Mouse (Mus musculus) cerebellum, adult 18-20 months (tissue): ENCODE measurements at regions not wholly inside any gene's neighbourhood (a gene's known extent, or its start where the extent isn't known, plus 50 kb on each side); places are given as distances from the start of the nearest gene placed in this dataset.
"Not testable (repeated sequence)": the region's sequence is repeated elsewhere in the genome, so short reads cannot be mapped to it uniquely, and the experiment has no call there.

Experiments
- DNase-seq, 2 experiments: peaks; one replicate each; pipeline ENCODE4 v3.0.0; 2021

DNA sequence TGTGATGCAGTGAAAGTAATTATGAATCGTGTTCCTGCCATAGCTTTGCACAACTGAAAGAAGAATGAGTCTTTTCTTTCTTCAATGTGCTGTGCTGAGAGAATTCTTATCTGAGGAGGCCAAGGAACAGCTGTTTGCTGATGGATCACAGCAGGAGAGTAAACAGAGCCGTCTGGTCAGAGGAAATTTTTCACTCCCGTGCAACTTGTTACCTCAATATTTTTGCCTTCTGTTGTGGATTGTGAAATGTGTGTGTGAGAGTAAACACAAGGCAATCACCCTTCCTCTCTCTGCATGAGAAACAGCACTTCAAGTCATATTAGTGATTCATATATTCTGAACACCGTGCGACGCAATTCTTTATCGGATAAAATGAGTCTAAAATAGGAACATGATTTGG is 171.9 kb downstream of the Epm2a start:
- peak in 1 of 2 experiments; percentile 8 for DNase-seq

DNA sequence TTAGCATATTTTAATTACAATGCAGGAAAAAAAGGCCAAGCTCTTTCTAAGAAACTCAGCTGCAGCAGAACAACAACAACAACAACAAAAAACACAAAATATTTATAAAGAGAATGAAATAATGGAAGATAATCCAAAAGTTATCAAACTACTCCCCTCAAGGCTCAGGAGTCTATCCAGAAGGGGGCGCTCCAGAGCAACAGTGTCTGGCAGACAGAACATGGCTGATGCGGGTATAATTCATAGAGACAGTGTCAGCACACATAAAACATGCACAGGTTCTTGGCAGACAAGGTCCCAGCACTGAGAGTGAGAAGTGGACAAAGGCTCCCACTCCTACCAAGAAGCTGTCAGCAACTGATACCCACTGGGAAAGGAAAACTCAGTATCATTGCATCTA is 173.9 kb downstream of the Epm2a start:
- DNase-seq, result no peak

- no peak for DNase-seq
Observed at GRCm38 (mm10) chr10:11531343-11531742, 188.1 kb downstream of the Epm2a start.

GRCm38 (mm10) chr10:11555376-11555775 is 212.2 kb downstream of the Epm2a start:
- not testable (repeated sequence) for DNase-seq

- DNase-seq, result no peak
Observed at GRCm38 (mm10) chr10:11570523-11571055, 227.4 kb downstream of the Epm2a start.

GRCm38 (mm10) chr10:11608451-11608850 is 265.2 kb downstream of the Epm2a start:
- no peak for DNase-seq

- not testable (repeated sequence) for DNase-seq
Observed at GRCm38 (mm10) chr10:11609092-11609491, 265.9 kb downstream of the Epm2a start.

GRCm38 (mm10) chr10:11648151-11648550 is 304.9 kb downstream of the Epm2a start:
- DNase-seq, result no peak

DNA sequence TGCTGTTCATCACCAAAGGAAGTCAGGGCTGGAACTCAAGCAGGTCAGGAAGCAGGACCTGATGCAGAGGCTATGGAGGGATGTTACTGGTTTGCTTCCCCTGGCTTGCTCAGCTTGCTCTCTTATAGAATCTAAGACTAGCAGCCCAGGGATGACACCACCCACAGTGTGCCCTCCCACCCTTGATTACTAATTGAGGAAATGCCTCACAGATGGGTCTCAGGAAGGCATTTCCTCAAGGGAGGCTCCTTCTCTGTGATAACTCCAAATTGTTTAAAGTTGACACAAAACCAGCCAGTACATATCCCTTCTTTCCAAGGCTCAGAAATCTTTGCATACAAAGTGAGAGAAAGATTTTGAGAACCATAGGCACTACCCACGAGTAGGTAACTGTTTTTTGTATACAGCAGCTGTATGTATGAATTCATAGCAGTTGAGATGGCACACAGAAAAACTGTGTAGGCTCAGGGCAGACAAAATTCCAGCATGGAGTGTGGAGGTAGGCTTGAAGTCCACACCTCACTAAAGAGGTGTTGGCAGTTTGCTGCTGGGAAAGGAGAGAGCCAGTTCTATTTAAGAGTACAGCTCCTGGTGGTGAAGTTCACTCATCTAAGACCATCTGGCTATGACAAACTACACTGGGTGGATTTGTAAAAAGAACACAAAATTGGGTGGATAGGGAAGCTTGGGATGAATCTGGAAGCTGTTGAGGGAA is 317.0 kb downstream of the Epm2a start:
- no peak for DNase-seq

DNA sequence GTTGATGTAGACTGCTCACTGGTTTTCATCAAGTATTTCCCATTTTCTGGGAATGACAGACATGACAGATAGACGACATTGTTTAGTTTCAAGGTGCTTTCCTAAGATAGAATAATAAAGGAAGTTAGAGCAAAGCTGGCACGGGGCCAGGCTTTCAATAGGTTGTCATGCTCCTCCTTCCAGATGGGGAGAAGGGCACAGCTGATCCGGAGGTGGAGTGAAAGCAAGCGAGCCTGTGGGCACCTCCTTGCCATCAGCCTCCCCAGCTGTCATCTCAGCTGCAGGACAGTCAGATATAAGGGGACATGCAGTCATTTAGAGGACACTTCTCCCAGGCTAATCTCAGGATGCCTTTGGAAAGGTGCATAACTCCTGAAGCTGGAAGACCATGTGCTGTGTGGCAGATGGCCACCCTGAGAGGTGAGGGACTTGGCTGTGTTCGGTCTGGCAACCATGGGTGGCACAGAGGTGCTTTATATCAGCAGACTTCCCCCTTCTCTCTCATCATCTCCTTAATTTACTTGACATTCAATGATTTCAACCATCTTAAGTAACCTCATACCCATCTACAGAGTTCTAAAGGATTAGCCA is 318.6 kb downstream of the Epm2a start:
- DNase-seq, result peak in 1 of 2 experiments; percentile 4

DNA sequence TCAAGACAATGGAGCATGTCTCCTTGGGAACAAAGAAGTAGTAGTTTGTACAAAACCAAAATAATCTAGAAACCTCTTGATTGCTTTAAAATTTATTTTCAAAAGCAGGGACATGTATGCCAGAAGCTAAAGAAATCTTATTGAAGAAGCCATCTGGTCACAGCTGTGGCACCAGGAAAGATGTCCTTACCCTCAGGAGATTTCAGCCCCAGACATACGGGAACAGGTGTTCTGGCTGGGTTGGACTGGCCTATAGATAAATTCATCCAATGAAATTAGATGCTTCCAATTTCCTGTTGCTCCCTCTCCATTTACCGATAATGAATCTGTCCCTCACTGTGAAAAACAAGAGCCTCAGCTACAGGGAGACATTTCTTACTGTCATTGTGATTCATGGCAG is 366.5 kb downstream of the Epm2a start:
- no peak for DNase-seq

GRCm38 (mm10) chr10:11724775-11725174 is 381.6 kb downstream of the Epm2a start:
- no peak for DNase-seq

DNA sequence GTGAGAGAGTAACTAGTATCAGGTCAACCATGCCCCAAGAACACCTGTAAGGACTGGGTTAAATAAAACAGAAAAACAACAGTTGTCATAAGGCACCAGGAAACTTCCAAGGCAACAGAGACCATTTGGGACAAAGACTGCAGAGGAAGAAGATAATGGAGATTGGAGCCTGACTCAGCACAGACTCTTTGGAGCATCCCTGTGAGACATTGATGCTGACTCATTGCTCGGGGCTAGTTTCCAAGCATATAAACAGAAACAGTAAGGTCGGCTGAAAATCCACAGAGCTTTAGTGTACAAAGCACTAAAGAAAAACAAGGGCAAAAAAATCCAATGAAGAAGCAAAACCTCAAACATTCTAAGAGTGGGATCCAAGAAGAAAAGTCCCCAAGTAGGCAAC is 386.3 kb downstream of the Epm2a start:
- DNase-seq, result no peak

DNA sequence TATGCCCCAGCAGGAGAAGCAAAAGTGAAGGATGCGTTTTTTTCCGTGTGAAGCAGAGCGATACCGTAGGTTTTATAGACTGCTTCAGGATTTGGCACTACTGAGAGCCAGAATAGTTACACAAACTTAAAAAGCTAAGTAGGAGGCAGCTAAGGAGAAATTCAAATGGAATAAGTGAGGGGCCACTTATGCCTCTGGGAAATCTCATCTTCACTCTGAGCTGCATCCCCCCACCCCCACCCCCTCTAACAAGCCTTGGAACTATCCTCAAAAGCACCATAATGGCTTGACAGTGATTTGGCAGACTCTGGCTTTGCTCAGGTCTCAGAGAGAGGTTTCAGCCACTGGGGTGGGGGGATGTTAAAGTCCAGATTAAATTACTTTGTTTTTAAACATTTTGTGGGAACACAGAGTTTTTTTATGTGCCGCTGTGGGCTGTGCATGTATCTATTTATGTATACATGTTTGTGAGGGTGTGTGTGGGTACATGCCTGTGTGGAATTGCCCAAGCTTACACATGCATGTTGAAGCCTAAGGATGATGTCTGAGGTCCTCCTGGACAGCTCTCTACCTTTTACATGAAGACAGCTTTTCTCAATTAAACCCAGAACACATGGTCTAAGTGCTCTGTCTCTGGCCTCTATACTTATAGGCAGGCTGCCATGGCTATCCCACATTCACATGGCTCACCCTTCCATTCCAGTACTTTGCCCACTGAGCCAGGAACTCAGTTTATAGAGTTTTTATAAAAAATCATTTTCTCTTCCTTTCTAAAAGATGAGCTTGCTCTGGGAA is 396.6 kb downstream of the Epm2a start:
- DNase-seq, result no peak

GRCm38 (mm10) chr10:11745587-11745986 is 402.4 kb downstream of the Epm2a start:
- DNase-seq, result no peak

- no peak for DNase-seq
Observed at GRCm38 (mm10) chr10:11746959-11747358, 403.8 kb downstream of the Epm2a start.

DNA sequence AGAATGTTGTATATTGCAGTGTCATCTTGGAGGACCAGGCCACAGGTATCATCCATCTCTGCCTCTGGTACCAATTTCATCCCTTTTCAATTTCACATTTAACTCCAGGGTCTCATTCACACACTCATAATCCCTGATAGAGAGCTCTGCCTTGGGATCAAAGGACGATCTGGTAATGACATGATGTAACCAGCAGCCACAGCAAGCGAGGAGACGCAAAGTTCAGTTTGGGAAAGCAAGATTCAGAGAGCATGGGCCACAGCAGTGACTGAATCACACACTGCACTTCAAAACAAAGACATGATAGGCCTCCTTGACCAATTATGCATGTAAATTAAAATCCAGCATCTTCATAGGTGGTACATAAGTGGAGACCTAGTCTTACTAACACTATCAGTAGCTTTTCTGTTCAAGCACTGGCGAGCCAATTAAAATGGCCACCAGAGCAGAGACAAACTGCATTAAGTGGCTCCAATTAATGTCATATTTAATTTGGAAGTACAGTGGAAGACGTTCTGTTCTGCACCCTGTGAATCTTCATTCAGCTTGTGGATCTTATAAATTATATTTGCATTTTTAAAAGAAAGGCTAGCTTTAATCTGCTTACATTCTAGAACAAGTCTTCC is 412.0 kb downstream of the Epm2a start:
- DNase-seq, result no peak

DNA sequence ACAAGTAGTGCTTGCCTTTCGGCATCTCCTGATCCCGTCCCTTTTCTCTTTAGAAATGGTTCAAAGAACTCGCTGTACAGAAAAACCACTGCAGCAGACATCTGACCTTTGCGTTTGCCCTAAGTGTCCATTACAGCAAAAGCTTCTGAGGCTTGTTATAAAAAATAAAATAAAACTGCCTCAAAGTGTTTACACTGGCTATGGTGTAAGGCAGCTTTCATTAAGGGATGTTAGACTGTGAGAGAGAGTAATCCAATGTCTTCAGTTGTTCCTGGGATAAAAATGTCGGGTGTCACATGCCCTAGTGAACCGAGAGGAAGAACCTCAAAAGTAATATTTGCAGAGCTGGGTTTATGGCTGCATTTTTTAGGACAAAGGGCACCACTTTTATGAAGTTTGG is 434.7 kb downstream of the Epm2a start:
- DNase-seq, result no peak

DNA sequence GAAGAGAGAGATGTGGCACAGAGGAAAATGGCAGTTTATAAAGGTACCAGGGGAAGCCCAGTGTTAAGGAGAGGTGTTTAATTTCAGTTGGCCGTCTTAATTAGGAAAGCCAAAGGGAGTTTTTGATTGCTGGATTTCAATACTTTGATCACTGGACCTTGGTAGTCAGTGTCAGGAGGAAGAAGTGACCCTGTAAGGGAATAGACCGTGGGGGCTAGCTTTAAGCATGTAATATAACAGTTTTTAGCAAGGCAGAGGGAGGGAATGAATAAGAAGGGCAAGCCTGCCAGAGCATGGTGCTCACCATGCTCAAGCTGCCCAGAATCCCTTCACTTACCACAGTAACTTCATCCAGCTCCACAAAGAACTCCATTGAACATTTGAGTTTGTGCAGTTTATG is 437.1 kb downstream of the Epm2a start:
- no peak for DNase-seq

GRCm38 (mm10) chr10:11787240-11787639 is 444.0 kb downstream of the Epm2a start:
- no peak for DNase-seq

DNA sequence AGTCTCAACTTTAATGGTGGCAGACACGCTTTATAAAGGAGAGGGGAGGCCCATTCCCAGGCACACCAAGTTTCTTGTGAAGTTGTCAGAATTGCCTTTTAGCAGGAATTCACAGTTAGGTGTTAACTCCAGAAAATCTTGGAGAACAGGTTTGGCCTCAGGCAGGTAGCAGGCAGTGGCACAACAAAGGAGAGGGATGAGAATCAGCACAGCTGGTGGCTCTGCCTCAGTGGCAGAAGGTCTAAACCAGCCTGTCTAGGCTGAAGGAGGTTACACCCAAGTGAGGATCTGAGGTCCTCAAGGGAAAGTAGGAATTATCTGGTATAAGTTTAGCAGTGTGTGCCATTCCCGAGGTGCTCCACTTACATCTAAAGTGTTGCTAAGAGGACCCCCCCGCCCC is 456.3 kb downstream of the Epm2a start:
- DNase-seq, result no peak

GRCm38 (mm10) chr10:11801372-11802230 is 458.4 kb downstream of the Epm2a start:
- DNase-seq, result not testable (repeated sequence)
